Mouse (Mus musculus) stomach, embryonic 14.5 days (tissue): ENCODE data around the gene Mtmr11. TPM values are rescaled to one million over a fixed set of nuclear protein-coding genes. Genes with fewer than 3 reads are reported as not detected.
"Not testable (repeated sequence)": the region's sequence is repeated elsewhere in the genome, so short reads cannot be mapped to it uniquely, and the experiment has no call there.

Experiments used
- ATAC-seq: fragments of 200-750 bp; cut with Nextera tagmentation; 2 replicates; pipeline ENCODE4 v1.8.0; 2017; ENCODE audit warnings: low read depth, moderate TSS enrichment; ENCODE audit not compliant: insufficient number of reproducible peaks, insufficient read depth, low FRiP score
- H3K27ac ChIP-seq: fragments of 300-500 bp; sonication (generic); 2 replicates; pipeline ENCODE4 v1.5.1; 2014; ENCODE audit warnings: mild to moderate bottlenecking, low read length, moderate library complexity, mixed read lengths
- H3K27me3 ChIP-seq: fragments of 300-500 bp; sonication (generic); 2 replicates; pipeline ENCODE4 v1.6.1; 2014; ENCODE audit warnings: low read length, control low read depth, mixed read lengths; ENCODE audit not compliant: control insufficient read depth, insufficient read depth
- H3K36me3 ChIP-seq: fragments of 300-500 bp; sonication (generic); 2 replicates; pipeline ENCODE4 v1.6.1; 2014; ENCODE audit warnings: mild to moderate bottlenecking, control low read depth, low read length, moderate library complexity, mixed read lengths; ENCODE audit not compliant: control insufficient read depth, insufficient read depth
- H3K4me1 ChIP-seq: fragments of 300-500 bp; sonication (generic); 2 replicates; pipeline ENCODE4 v1.6.1; 2014; ENCODE audit warnings: low read length, control low read depth, mixed read lengths; ENCODE audit not compliant: control insufficient read depth, insufficient read depth
- H3K4me2 ChIP-seq: fragments of 300-500 bp; sonication (generic); replicated peaks from 2 replicates; pipeline ENCODE4 v1.6.1; 2014; ENCODE audit warnings: low read depth, low read length, control low read depth
- H3K4me3 ChIP-seq: fragments of 300-500 bp; sonication (generic); 2 replicates; pipeline ENCODE4 v1.5.1; 2014; ENCODE audit warnings: low read depth, low read length, control low read depth
- H3K9ac ChIP-seq: fragments of 300-500 bp; sonication (generic); replicated peaks from 2 replicates; pipeline ENCODE4 v1.6.1; 2014; ENCODE audit warnings: low read depth, mild to moderate bottlenecking, control low read depth, low read length, moderate library complexity, mixed read lengths
- H3K9me3 ChIP-seq: fragments of 300-500 bp; sonication (generic); 2 replicates; pipeline ENCODE4 v1.6.1; 2016; ENCODE audit warnings: low read depth, low read length, control low read depth; ENCODE audit not compliant: control insufficient read depth
- WGBS: fragments of 180-500 bp; shearing (Covaris S2); extraction: QIAGEN DNeasy Blood & Tissue Kit; methylation state at CpG from one replicate; pipeline ENCODE4 v1.1.7; 2014; 5-methylcytosine and 5-hydroxymethylcytosine counted together
- polyA plus RNA-seq: library from polyadenylated mRNA; unstranded; fragments of >200 nt; fragmentation: Nextera tagmentation; extraction: Ambion mirVana; gene quantifications from 2 replicates; pipeline ENCODE4 v1.2.1, GENCODE M21; 2014

The Mtmr11 gene
- polyA plus RNA-seq, 1 experiment from 2014 or later = 24.6 TPM

DNA sequence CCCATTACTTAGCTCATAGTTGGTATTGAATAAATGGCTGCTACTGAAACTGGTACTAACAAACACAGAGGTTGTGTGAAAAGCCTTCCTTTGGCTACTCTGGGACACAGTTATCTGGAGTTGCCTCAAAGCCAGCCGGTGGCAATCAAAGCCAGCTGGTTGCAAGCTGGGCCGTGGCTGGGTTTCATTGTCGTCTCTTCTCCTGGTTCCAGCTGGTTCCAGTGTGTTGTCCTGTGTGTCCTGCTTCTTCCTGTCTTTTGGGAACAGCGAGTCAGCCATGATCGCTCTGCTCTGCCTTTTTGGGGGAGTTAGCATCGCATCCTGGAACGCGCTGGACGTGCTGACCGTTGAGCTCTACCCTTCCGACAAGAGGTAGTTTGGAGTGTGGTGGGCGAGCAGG, 31.2 kb downstream of the Mtmr11 start:
- Histone ChIP-seq H3K9me3 (no peaks in the 10 kb centered on the region), H3K27ac (no peak overlapping the region), H3K27me3 (no peaks in the 10 kb centered on the region), H3K36me3 (no peaks in the 10 kb centered on the region; the same call in 1 of the 2 replicates), H3K4me3 (no peak overlapping the region), H3K9ac (no peak overlapping the region), H3K4me2 (no peak overlapping the region), H3K4me1 (peaks cover 4% of the 10 kb centered on the region; the same call in 1 of the 2 replicates)
- 65% methylated on average over 12 of the region's 12 CpGs for WGBS
- ATAC-seq = no peak

DNA sequence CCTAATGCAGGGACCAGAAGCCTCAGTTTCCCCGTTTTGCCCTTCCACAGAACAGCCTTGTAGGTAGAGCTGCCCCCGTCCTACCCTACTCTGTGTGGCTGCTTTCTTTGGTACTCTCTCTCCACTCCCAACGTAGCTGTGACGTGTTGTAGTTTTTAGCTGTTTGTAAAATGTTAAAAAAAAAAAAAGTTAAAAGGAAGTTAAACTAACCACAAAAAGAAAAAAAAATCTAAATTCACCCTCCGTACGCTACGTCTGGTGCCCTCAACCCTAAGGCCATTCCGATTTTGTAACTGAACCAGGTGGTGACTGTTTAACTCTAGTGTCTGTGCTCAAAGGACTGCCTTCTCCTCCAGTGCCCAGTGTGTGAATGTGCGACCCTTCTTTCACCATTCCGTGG, 33.2 kb downstream of the Mtmr11 start:
- ATAC-seq = no peak
- 86% methylated on average over 10 of the region's 10 CpGs for WGBS
- Histone ChIP-seq H3K4me1 (peaks cover 4% of the 10 kb centered on the region; the same call in 1 of the 2 replicates), H3K27me3 (no peaks in the 10 kb centered on the region), H3K4me2 (no peak overlapping the region), H3K9me3 (no peaks in the 10 kb centered on the region), H3K9ac (no peak overlapping the region), H3K36me3 (no peaks in the 10 kb centered on the region; the same call in 1 of the 2 replicates), H3K4me3 (no peak overlapping the region), H3K27ac (no peak overlapping the region)

DNA sequence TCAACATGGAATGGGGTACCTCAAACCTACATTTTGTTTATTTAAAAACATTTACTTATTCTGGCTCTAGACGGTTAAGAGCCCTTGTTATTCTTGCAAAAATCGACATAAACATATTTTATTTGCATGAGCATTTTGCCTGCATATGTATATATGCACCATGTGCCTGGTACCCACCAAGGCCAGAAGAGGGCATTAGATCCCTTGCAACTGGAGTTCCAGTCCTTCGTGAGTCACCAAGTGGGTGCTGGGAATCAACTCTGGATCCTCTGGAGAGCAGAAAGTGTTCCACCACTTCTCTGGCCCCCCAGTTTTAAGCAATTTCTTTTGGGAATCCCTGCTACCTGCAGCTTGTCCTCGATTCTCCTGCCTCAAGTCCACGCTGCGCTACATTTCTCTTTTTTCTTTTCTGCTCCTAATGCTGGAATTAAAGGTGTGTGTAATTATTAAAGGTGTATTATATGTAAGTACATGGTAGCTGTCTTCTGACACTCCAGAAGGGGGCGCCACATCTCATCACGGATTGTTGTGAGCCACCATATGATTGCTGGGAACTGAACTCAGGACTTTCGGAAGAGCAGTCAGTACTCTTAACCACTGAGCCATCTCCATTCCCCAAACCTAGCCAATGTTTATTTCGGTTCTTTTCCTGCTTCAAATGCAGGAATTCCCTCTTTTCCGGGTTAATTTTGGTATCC, 34.0 kb downstream of the Mtmr11 start:
- H3K4me2 ChIP-seq = no peak overlapping the region
- no peak for ATAC-seq
- no peaks in the 10 kb centered on the region for H3K27me3 ChIP-seq
- H3K9me3 ChIP-seq = no peaks in the 10 kb centered on the region
- H3K9ac ChIP-seq = no peak overlapping the region
- WGBS = 89% methylated on average over 11 of the region's 11 CpGs
- no peak overlapping the region for H3K27ac ChIP-seq
- H3K36me3 ChIP-seq = no peaks in the 10 kb centered on the region; the same call in 1 of the 2 replicates
- no peak overlapping the region for H3K4me3 ChIP-seq
- peaks cover 4% of the 10 kb centered on the region; the same call in 1 of the 2 replicates for H3K4me1 ChIP-seq

DNA sequence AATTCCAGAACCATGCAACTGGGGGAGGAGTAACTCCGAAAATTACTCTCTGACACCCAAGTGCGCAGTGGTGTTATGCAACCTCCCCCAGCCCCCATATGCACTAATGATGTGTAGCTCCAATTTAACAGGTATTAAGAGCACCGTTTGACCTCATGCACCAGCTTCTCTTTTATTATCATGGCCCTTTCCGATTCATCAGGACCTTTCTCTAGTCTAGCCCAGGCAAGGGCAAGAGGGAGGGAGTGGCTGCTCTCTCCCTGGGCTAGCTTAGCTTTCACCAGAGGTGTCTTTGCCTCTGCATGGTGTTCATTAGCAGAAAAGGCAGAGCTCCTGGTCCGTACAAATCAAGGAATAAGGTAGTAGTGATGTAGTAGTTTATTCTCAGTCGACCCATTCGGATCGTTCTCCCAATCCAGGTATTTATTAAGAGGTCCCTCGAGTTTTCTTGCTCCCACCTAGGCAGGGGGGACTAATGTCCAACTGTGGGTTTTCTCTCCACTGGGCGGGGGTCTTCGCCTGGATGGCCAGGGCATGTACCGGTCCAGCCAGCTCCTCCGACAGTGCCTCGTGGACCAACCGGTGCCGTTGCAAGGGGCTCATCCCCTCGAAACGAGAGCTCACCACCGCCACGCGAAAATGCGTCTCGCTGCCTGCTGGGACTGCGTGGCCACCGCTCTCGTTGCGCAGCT, 34.8 kb downstream of the Mtmr11 start:
- Histone ChIP-seq H3K4me3 (peak overlapping the region; percentile 52), H3K9ac (peak overlapping the region; percentile 53), H3K27me3 (no peaks in the 10 kb centered on the region), H3K9me3 (no peaks in the 10 kb centered on the region), H3K4me1 (peaks cover 4% of the 10 kb centered on the region; the same call in 1 of the 2 replicates), H3K4me2 (peak overlapping the region; percentile 98), H3K36me3 (no peaks in the 10 kb centered on the region; the same call in 1 of the 2 replicates), H3K27ac (peak overlapping the region; percentile 86)
- no peak for ATAC-seq
- WGBS = 16% methylated on average over 27 of the region's 27 CpGs

DNA sequence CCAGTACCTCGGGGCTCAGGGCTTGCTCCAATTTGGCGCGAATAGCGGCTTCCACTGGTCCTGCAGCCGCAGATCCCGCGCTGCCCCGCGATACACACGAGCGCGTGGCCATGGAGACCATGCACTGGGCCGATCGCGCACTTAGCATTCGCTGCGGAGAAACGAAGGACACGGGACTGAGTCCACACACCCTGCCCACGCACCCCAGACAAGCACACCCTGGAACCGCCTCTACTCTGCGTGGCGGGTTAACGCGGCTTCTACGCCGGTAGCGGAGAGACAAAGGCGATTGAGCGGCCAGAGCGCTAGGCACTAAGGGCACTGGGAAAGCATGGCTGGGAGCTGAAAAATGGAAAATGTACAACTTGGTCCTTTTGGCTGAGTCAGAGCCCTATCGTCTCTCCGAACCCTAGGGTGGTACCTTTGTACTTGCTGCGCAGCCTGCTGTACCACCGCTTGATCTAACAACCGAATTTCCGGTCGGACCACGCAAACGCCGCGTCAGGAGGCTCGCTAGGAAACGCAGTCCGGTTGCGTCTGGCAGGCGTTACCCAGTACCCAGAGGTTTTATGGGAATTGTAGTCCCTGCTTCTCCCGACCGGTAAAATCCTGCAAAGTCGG, 35.4 kb downstream of the Mtmr11 start:
- no peaks in the 10 kb centered on the region for H3K27me3 ChIP-seq
- H3K9ac ChIP-seq = peak overlapping the region; percentile 53
- no peaks in the 10 kb centered on the region; the same call in 1 of the 2 replicates for H3K36me3 ChIP-seq
- peak overlapping the region; percentile 98 for H3K4me2 ChIP-seq
- H3K4me1 ChIP-seq = peaks cover 4% of the 10 kb centered on the region; the same call in 1 of the 2 replicates
- H3K4me3 ChIP-seq = peak overlapping the region; percentile 52
- ATAC-seq = peak; percentile 88
- peak overlapping the region; percentile 86 for H3K27ac ChIP-seq
- H3K9me3 ChIP-seq = no peaks in the 10 kb centered on the region
- WGBS = under 1% methylated on average over 50 of the region's 50 CpGs

DNA sequence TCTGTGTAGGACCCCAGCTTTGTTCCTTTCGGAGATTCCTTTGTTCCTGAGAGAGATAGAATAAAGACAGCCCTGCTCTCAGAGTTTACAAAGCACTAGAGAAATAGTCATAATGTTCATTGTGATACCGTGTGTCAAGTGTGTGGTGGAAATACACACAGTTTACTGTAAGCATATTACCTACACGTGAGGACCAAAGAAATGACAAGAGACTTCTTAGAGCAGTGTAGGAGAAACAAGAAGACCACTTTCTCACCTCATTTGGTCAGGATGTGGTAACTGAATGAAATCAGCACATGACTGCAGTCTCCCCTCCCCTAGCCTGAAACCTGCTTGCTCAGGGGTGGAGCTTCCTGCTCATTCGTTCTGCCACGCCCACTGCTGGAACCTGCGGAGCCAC, 36.4 kb downstream of the Mtmr11 start:
- peak; percentile 56; the same call in 1 of the 2 replicates for ATAC-seq
- Histone ChIP-seq H3K27me3 (no peaks in the 10 kb centered on the region), H3K9me3 (no peaks in the 10 kb centered on the region), H3K4me1 (peaks cover 4% of the 10 kb centered on the region; the same call in 1 of the 2 replicates), H3K4me2 (peak overlapping the region; percentile 98), H3K27ac (no peak overlapping the region), H3K36me3 (no peaks in the 10 kb centered on the region; the same call in 1 of the 2 replicates), H3K4me3 (peak overlapping the region; percentile 52), H3K9ac (no peak overlapping the region)
- WGBS = 7% methylated on average over 6 of the region's 6 CpGs

DNA sequence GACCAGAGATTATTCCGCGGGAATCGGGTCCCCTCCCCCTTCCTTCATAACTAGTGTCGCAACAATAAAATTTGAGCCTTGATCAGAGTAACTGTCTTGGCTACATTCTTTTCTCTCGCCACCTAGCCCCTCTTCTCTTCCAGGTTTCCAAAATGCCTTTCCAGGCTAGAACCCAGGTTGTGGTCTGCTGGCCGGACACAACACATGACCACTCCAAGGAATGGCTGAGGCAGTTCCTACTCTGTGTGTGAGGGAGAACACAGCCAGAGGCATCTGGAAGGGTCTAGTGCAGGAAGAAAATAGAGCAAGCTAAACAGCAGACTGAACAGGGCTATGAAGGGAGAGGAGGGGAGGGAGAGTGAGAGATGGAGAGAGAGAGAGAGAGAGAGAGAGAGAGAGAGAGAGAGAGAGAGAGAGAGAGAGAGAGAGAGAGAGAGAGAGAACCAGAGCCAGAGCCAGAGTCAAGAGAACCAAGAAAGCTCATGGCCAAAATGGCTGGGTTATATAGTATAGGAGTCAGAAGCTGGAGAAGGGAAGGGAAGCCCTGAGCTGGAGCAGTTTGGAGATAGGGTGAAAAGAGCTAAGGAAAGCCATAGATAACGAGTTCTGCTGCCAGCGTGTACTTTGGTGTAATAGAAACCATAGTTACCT, 36.9 kb downstream of the Mtmr11 start:
- H3K9me3 ChIP-seq, H3K27me3 ChIP-seq, H3K4me1 ChIP-seq, ATAC-seq, H3K9ac ChIP-seq, H3K27ac ChIP-seq, H3K4me3 ChIP-seq, H3K4me2 ChIP-seq, H3K36me3 ChIP-seq: not testable (repeated sequence)
- whole genome bisulfite sequencing = 30% methylated on average over 6 of the region's 8 CpGs

DNA sequence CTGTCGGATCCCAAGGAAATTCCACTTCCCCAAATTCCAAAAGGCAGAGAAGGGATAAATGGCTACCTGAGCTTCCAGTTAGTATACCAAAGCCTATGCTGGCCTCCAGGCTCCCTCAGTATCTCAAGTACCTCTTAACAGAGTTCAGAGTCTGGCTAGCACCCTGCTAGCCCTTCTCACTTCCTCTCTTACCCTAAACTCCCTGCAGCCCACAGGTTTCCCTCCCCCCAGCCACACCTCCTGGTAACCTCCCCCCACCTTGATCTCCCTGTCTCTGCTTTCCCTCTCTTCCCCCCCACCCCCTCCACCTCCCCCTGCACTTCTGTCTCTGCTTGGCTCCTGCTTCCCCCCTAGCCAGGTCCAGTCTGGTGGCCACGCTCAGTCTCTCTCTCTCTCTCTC, 37.9 kb downstream of the Mtmr11 start:
- ATAC-seq = no peak
- no peak overlapping the region for H3K9ac ChIP-seq
- no peak overlapping the region for H3K4me3 ChIP-seq
- H3K9me3 ChIP-seq = no peaks in the 10 kb centered on the region
- H3K36me3 ChIP-seq = no peaks in the 10 kb centered on the region; the same call in 1 of the 2 replicates
- H3K4me2 ChIP-seq = no peak overlapping the region
- H3K4me1 ChIP-seq = peaks cover 4% of the 10 kb centered on the region; the same call in 1 of the 2 replicates
- WGBS = 39% methylated on average over 2 of the region's 2 CpGs
- no peaks in the 10 kb centered on the region for H3K27me3 ChIP-seq
- no peak overlapping the region for H3K27ac ChIP-seq
